ENCODE assay signal across 8 mouse cellular contexts in genomic region chr6:145339956-145340656, GRCm38 (mm10).
DNase-seq lines count a peak whose midpoint lies in the region; ATAC-seq and TF ChIP-seq lines count a peak whose summit lies in the region.

No protein-coding gene starts in this region.

- H3K9me3 ChIP-seq in embryonic facial prominence, embryonic 11.5 days (replicated peaks; ENCODE audit: control insufficient read depth, low read length) = no peaks in the 10 kb centered on the region
- no peaks in the 10 kb centered on the region for H3K9me3 ChIP-seq in liver, embryonic 12.5 days (replicated peaks)
- no peaks in the 10 kb centered on the region for H3K9me3 ChIP-seq in stomach, embryonic 15.5 days

- TF ChIP-seq POLR2A in myocyte (IDR thresholded peaks at IDR 0.05; ENCODE audit: insufficient read length, low read depth) = peak; percentile 26

- under 1% methylated on average over 21 of the region's 21 CpGs for WGBS in embryonic facial prominence, embryonic 11.5 days
- 1% methylated on average over 21 of the region's 21 CpGs for WGBS in liver, embryonic 12.5 days (ENCODE audit: insufficient replicate concordance)
- WGBS in stomach, embryonic 15.5 days = under 1% methylated on average over 21 of the region's 21 CpGs

- H3ac ChIP-seq in myocyte (ENCODE audit: control insufficient read depth, insufficient read length) = no peak overlapping the region

- no peak overlapping the region for H3K27ac ChIP-seq in embryonic facial prominence, embryonic 11.5 days (replicated peaks; ENCODE audit: low read depth, low read length)
- peak overlapping the region; percentile 77 for H3K27ac ChIP-seq in liver, embryonic 12.5 days
- H3K27ac ChIP-seq in stomach, embryonic 15.5 days = peak overlapping the region; percentile 94

- no peaks in the 10 kb centered on the region for H3K4me1 ChIP-seq in embryonic facial prominence, embryonic 11.5 days (ENCODE audit: control insufficient read depth, insufficient read depth, low read length)
- peaks cover 38% of the 10 kb centered on the region for H3K4me1 ChIP-seq in liver, embryonic 12.5 days
- H3K4me1 ChIP-seq in stomach, embryonic 15.5 days = 0 out of 2 replicates have a peak, but pooled peaks cover 10% of the 10 kb centered on the region

- peak overlapping the region; percentile 41; the same call in 1 of the 2 replicates for H3K9ac ChIP-seq in embryonic facial prominence, embryonic 11.5 days (replicated peaks; ENCODE audit: low read length)
- peak overlapping the region; percentile 63 for H3K9ac ChIP-seq in liver, embryonic 12.5 days
- H3K9ac ChIP-seq in stomach, embryonic 15.5 days = 0 out of 2 replicates have a peak overlapping the region, but pooled peaks have one; percentile 6

- no peaks in the 10 kb centered on the region for H3K79me2 ChIP-seq in myocyte (ENCODE audit: control insufficient read depth, insufficient read depth)

- peak overlapping the region; percentile 39 for H3K4me3 ChIP-seq in embryonic facial prominence, embryonic 11.5 days (ENCODE audit: low read depth, low read length)
- H3K4me3 ChIP-seq in liver, embryonic 12.5 days = peak overlapping the region; percentile 60
- H3K4me3 ChIP-seq in myocyte = peak overlapping the region; percentile 27
- peak overlapping the region; percentile 52 for H3K4me3 ChIP-seq in stomach, embryonic 15.5 days (replicated peaks)

- no peaks in the 10 kb centered on the region for H3K36me3 ChIP-seq in embryonic facial prominence, embryonic 11.5 days (replicated peaks; ENCODE audit: control insufficient read depth, insufficient read depth, low read depth, low read length)
- H3K36me3 ChIP-seq in liver, embryonic 12.5 days = no peaks in the 10 kb centered on the region
- no peaks in the 10 kb centered on the region for H3K36me3 ChIP-seq in myocyte (ENCODE audit: control insufficient read depth, insufficient read depth)
- no peaks in the 10 kb centered on the region for H3K36me3 ChIP-seq in stomach, embryonic 15.5 days

- H3K27me3 ChIP-seq in embryonic facial prominence, embryonic 11.5 days (ENCODE audit: control insufficient read depth, insufficient read depth, low read length) = no peaks in the 10 kb centered on the region
- peaks cover 25% of the 10 kb centered on the region for H3K27me3 ChIP-seq in liver, embryonic 12.5 days (replicated peaks)
- no peaks in the 10 kb centered on the region for H3K27me3 ChIP-seq in myocyte (ENCODE audit: control insufficient read depth, insufficient read depth, insufficient read length)
- no peaks in the 10 kb centered on the region for H3K27me3 ChIP-seq in stomach, embryonic 15.5 days (replicated peaks)

- ATAC-seq in embryonic facial prominence, embryonic 11.5 days (replicated peaks; ENCODE audit: insufficient number of reproducible peaks, low FRiP score, low TSS enrichment, low read depth) = peak; percentile 40
- ATAC-seq in liver, embryonic 12.5 days = peak; percentile 5
- peak; percentile 5; the same call in 1 of the 2 replicates for ATAC-seq in stomach, embryonic 15.5 days (ENCODE audit: insufficient read depth, low FRiP score, low read depth)

- DNase-seq in 416B (ENCODE audit: low read depth) = peak; percentile 89
- DNase-seq in adrenal gland, postnatal 10 days = peak; percentile 79
- peak; percentile 58 for DNase-seq in embryonic facial prominence, embryonic 11.5 days (ENCODE audit: low spot score)
- DNase-seq in heart, adult 9 months (ENCODE audit: low spot score in 2 of 2) = peak; percentile 86 to 89
- DNase-seq in kidney, adult 8-10 months = peak; percentile 68 to 79

- H3K4me2 ChIP-seq in embryonic facial prominence, embryonic 11.5 days (ENCODE audit: low read depth, low read length) = peak overlapping the region; percentile 79
- H3K4me2 ChIP-seq in liver, embryonic 12.5 days = peak overlapping the region; percentile 93
- peak overlapping the region; percentile 99 for H3K4me2 ChIP-seq in myocyte (ENCODE audit: low read depth)
- H3K4me2 ChIP-seq in stomach, embryonic 15.5 days = peak overlapping the region; percentile 96

TF ChIP-seq in myocyte, 11 proteins besides CTCF, POLR2A, EP300 and RAD21:
- TF ChIP-seq REST (IDR thresholded peaks at IDR 0.05; ENCODE audit: insufficient read depth, insufficient read length) (no peak), USF1 (IDR thresholded peaks at IDR 0.05; ENCODE audit: low read depth) (no peak), TCF12 (IDR thresholded peaks at IDR 0.05; ENCODE audit: insufficient read depth, poor library complexity, severe bottlenecking) (no peak), MYOD1 (IDR thresholded peaks at IDR 0.05; ENCODE audit: control insufficient read depth in 1 of 3, insufficient read length in 2 of 3, low read depth in 2 of 3) (no peak), TCF3 (IDR thresholded peaks at IDR 0.05; ENCODE audit: insufficient read length, low read depth) (no peak), E2F4 (IDR thresholded peaks at IDR 0.05; ENCODE audit: insufficient read depth) (no peak), MAX (IDR thresholded peaks at IDR 0.05; ENCODE audit: low read depth) (no peak), MYOG (IDR thresholded peaks at IDR 0.05; ENCODE audit: control insufficient read depth in 1 of 3, insufficient read depth in 1 of 3, insufficient read length in 2 of 3, low read depth in 2 of 3) (no peak)

Comparison
In these comparisons a context has a peak if more than half of its experiments do, and no peak if none do; other contexts are left out.
1. H3K9ac ChIP-seq: peak in every context shown above with its lines; median percentile 63 in liver, embryonic 12.5 days; 41 in embryonic facial prominence, embryonic 11.5 days; 6 in stomach, embryonic 15.5 days.